Mouse (Mus musculus): ENCODE data around the gene Gucy2g. TPM values are rescaled to one million over a fixed set of nuclear protein-coding genes. Genes with fewer than 3 reads are reported as not detected.
A peak's percentile ranks its signal among the peaks of the same experiment; 100 is the strongest.

Gucy2g gene
- total and polyA plus RNA-seq, 3 experiments, result 0.65 to 2.4 TPM; not detected in 1

- Histone ChIP-seq H3K27me3 (ENCODE audit: control insufficient read depth in 1 of 2, insufficient read depth in 2 of 2, low read length in 2 of 2) (no peaks in the 10 kb centered on the region), H3K9me3 (replicated peaks; ENCODE audit: insufficient read depth, low read length) (no peaks in the 10 kb centered on the region), H3K4me3 (ENCODE audit: control insufficient read depth in 1 of 2, insufficient read depth in 1 of 2, low read depth in 2 of 2, low read length in 2 of 2) (no peak overlapping the region), H3K9ac (ENCODE audit: control insufficient read depth, low read depth, low read length, poor library complexity, severe bottlenecking) (no peak overlapping the region), H3K36me3 (ENCODE audit: control insufficient read depth in 1 of 2, insufficient read depth in 2 of 2, low read length in 2 of 2) (peaks cover 0 to 39% of the 10 kb centered on the region in 2 experiments; a peak in 3 of 4 replicates), H3K79me2 (ENCODE audit: control insufficient read depth, insufficient read depth, low read length, poor library complexity) (peaks cover 20% of the 10 kb centered on the region), H3K27ac (ENCODE audit: control insufficient read depth, low read depth, low read length) (no peak overlapping the region; the same call in 1 of the 2 replicates), H3K4me1 (ENCODE audit: control insufficient read depth in 1 of 2, insufficient read depth in 2 of 2, low read length in 2 of 2) (peaks cover 27 to 37% of the 10 kb centered on the region in 2 experiments)
- DNase-seq (ENCODE audit: low read depth, low spot score), result peak; percentile 70
- no peak for TF ChIP-seq ZMIZ1 (IDR thresholded peaks at IDR 0.05; ENCODE audit: low read depth, low read length)
- 0 out of 2 replicates have a peak, but pooled peaks have one; percentile 15 for TF ChIP-seq SIN3A (IDR thresholded peaks at IDR 0.05; ENCODE audit: low read length)
- TF ChIP-seq NELFE (IDR thresholded peaks at IDR 0.05; ENCODE audit: low read depth, low read length), result no peak
- TF ChIP-seq TCF12 (IDR thresholded peaks at IDR 0.05; ENCODE audit: low read depth, low read length), result peak; percentile 37; the same call in 1 of the 2 replicates
- TF ChIP-seq EP300 (IDR thresholded peaks at IDR 0.05; ENCODE audit: low read depth in 1 of 2, low read length in 2 of 2), result peak in 1 of 2 experiments; percentile 45; a peak in 1 of 4 replicates
- peak; percentile 81 for TF ChIP-seq ETS1 (IDR thresholded peaks at IDR 0.05; ENCODE audit: low read depth, low read length)
Observed at GRCm38 (mm10) chr19:55250451-55250850, 9.4 kb upstream of the Gucy2g start.

GRCm38 (mm10) chr19:55247991-55248520 is 7.0 kb upstream of the Gucy2g start:
- Histone ChIP-seq H3K27ac (ENCODE audit: control insufficient read depth, low read depth, low read length) (peak overlapping the region; percentile 30; the same call in 1 of the 2 replicates), H3K9ac (ENCODE audit: control insufficient read depth, low read depth, low read length, poor library complexity, severe bottlenecking) (peak overlapping the region; percentile 23; the same call in 1 of the 2 replicates), H3K36me3 (ENCODE audit: control insufficient read depth in 1 of 2, insufficient read depth in 2 of 2, low read length in 2 of 2) (peaks cover 0 to 32% of the 10 kb centered on the region in 2 experiments; a peak in 2 of 4 replicates), H3K4me1 (ENCODE audit: control insufficient read depth in 1 of 2, insufficient read depth in 2 of 2, low read length in 2 of 2) (peaks cover 24 to 35% of the 10 kb centered on the region in 2 experiments), H3K79me2 (ENCODE audit: control insufficient read depth, insufficient read depth, low read length, poor library complexity) (peaks cover 1% of the 10 kb centered on the region; the same call in 1 of the 2 replicates), H3K4me3 (ENCODE audit: control insufficient read depth in 1 of 2, insufficient read depth in 1 of 2, low read depth in 2 of 2, low read length in 2 of 2) (no peak overlapping the region), H3K9me3 (replicated peaks; ENCODE audit: insufficient read depth, low read length) (no peaks in the 10 kb centered on the region), H3K27me3 (ENCODE audit: control insufficient read depth in 1 of 2, insufficient read depth in 2 of 2, low read length in 2 of 2) (no peaks in the 10 kb centered on the region)
- no peak for TF ChIP-seq ELF1 (IDR thresholded peaks at IDR 0.05; ENCODE audit: low read depth, low read length)
- no peak for TF ChIP-seq MEF2A (IDR thresholded peaks at IDR 0.05; ENCODE audit: extremely low read depth, insufficient replicate concordance, low read depth, low read length, poor library complexity, severe bottlenecking)
- TF ChIP-seq RAD21 (IDR thresholded peaks at IDR 0.05; ENCODE audit: low read depth, low read length), result no peak
- no peak for TF ChIP-seq CHD1 (IDR thresholded peaks at IDR 0.05; ENCODE audit: low read depth, low read length)
- 0 out of 2 replicates have a peak, but pooled peaks have one; percentile 19 for TF ChIP-seq TCF12 (IDR thresholded peaks at IDR 0.05; ENCODE audit: low read depth, low read length)
- no peak for TF ChIP-seq MYB (IDR thresholded peaks at IDR 0.05; ENCODE audit: low read depth, low read length)
- TF ChIP-seq ZNF384 (IDR thresholded peaks at IDR 0.05; ENCODE audit: low read depth, low read length), result no peak
- no peak for TF ChIP-seq HCFC1 (IDR thresholded peaks at IDR 0.05; ENCODE audit: low read depth, low read length)
- TF ChIP-seq POLR2A (IDR thresholded peaks at IDR 0.05; ENCODE audit: control insufficient read depth in 1 of 2, insufficient read depth in 1 of 2, low read depth in 1 of 2, low read length in 2 of 2, poor library complexity in 1 of 2), result no peak
- 0 out of 2 replicates have a peak, but pooled peaks have one; percentile 18 for TF ChIP-seq RCOR1 (IDR thresholded peaks at IDR 0.05; ENCODE audit: low read depth, low read length)
- peak; percentile 42; the same call in 1 of the 2 replicates for TF ChIP-seq ETS1 (IDR thresholded peaks at IDR 0.05; ENCODE audit: low read depth, low read length)
- no peak for TF ChIP-seq BHLHE40 (IDR thresholded peaks at IDR 0.05; ENCODE audit: borderline replicate concordance, low read depth, low read length)
- TF ChIP-seq TBP (IDR thresholded peaks at IDR 0.05; ENCODE audit: low read depth, low read length), result no peak
- no peak for TF ChIP-seq E2F4 (IDR thresholded peaks at IDR 0.05; ENCODE audit: borderline replicate concordance, low read depth, low read length)
- no peak for TF ChIP-seq UBTF (IDR thresholded peaks at IDR 0.05; ENCODE audit: borderline replicate concordance, insufficient read depth, low read depth, low read length)
- no peak for TF ChIP-seq USF1 (IDR thresholded peaks at IDR 0.05; ENCODE audit: low read depth, low read length)
- no peak for TF ChIP-seq CHD2 (IDR thresholded peaks at IDR 0.05; ENCODE audit: low read length)
- 0 out of 2 replicates have a peak, but pooled peaks have one; percentile 18 for TF ChIP-seq MAFK (IDR thresholded peaks at IDR 0.05; ENCODE audit: borderline replicate concordance, low read depth, low read length)
- 0 out of 2 replicates have a peak, but pooled peaks have one; percentile 37 for TF ChIP-seq GATA1 (IDR thresholded peaks at IDR 0.05; ENCODE audit: low read depth, low read length)
- TF ChIP-seq ZMIZ1 (IDR thresholded peaks at IDR 0.05; ENCODE audit: low read depth, low read length), result no peak
- no peak for TF ChIP-seq POLR2AphosphoS2 (IDR thresholded peaks at IDR 0.05; ENCODE audit: low read length)
- TF ChIP-seq MYC (IDR thresholded peaks at IDR 0.05; ENCODE audit: low read depth, low read length), result no peak
- TF ChIP-seq TAL1 (IDR thresholded peaks at IDR 0.05; ENCODE audit: low read length), result no peak
- TF ChIP-seq CTCF (IDR thresholded peaks at IDR 0.05 in 2 of 3, conservative IDR thresholded peaks at IDR 0.05 in 1 of 3; ENCODE audit: control insufficient read depth in 1 of 3, insufficient read depth in 1 of 3, low read depth in 2 of 3, low read length in 3 of 3, poor library complexity in 1 of 3, severe bottlenecking in 1 of 3), result no peak
- TF ChIP-seq EP300 (IDR thresholded peaks at IDR 0.05; ENCODE audit: low read depth in 1 of 2, low read length in 2 of 2), result 0 out of 4 replicates have a peak, but pooled peaks of 1 of the 2 experiments have one; percentile 9
- TF ChIP-seq SMC3 (IDR thresholded peaks at IDR 0.05; ENCODE audit: low read depth, low read length), result no peak
- no peak for TF ChIP-seq NELFE (IDR thresholded peaks at IDR 0.05; ENCODE audit: low read depth, low read length)
- DNase-seq (ENCODE audit: low read depth, low spot score), result peak; percentile 46

Data from MEL (cell line).